Mouse (Mus musculus) stomach, embryonic 14.5 days (tissue): ENCODE data around the gene Zbp1. TPM values are rescaled to one million over a fixed set of nuclear protein-coding genes. Genes with fewer than 3 reads are reported as not detected.

Experiments
- ATAC-seq: fragments of 200-750 bp; cut with Nextera tagmentation; 2 replicates; pipeline ENCODE4 v1.8.0; 2017; ENCODE audit warnings: low read depth, moderate TSS enrichment; ENCODE audit not compliant: insufficient number of reproducible peaks, insufficient read depth, low FRiP score
- H3K27ac ChIP-seq: fragments of 300-500 bp; sonication (generic); 2 replicates; pipeline ENCODE4 v1.5.1; 2014; ENCODE audit warnings: mild to moderate bottlenecking, low read length, moderate library complexity, mixed read lengths
- H3K27me3 ChIP-seq: fragments of 300-500 bp; sonication (generic); 2 replicates; pipeline ENCODE4 v1.6.1; 2014; ENCODE audit warnings: low read length, control low read depth, mixed read lengths; ENCODE audit not compliant: control insufficient read depth, insufficient read depth
- H3K36me3 ChIP-seq: fragments of 300-500 bp; sonication (generic); 2 replicates; pipeline ENCODE4 v1.6.1; 2014; ENCODE audit warnings: mild to moderate bottlenecking, control low read depth, low read length, moderate library complexity, mixed read lengths; ENCODE audit not compliant: control insufficient read depth, insufficient read depth
- H3K4me1 ChIP-seq: fragments of 300-500 bp; sonication (generic); 2 replicates; pipeline ENCODE4 v1.6.1; 2014; ENCODE audit warnings: low read length, control low read depth, mixed read lengths; ENCODE audit not compliant: control insufficient read depth, insufficient read depth
- H3K4me2 ChIP-seq: fragments of 300-500 bp; sonication (generic); replicated peaks from 2 replicates; pipeline ENCODE4 v1.6.1; 2014; ENCODE audit warnings: low read depth, low read length, control low read depth
- H3K4me3 ChIP-seq: fragments of 300-500 bp; sonication (generic); 2 replicates; pipeline ENCODE4 v1.5.1; 2014; ENCODE audit warnings: low read depth, low read length, control low read depth
- H3K9ac ChIP-seq: fragments of 300-500 bp; sonication (generic); replicated peaks from 2 replicates; pipeline ENCODE4 v1.6.1; 2014; ENCODE audit warnings: low read depth, mild to moderate bottlenecking, control low read depth, low read length, moderate library complexity, mixed read lengths
- H3K9me3 ChIP-seq: fragments of 300-500 bp; sonication (generic); 2 replicates; pipeline ENCODE4 v1.6.1; 2016; ENCODE audit warnings: low read depth, low read length, control low read depth; ENCODE audit not compliant: control insufficient read depth
- WGBS: fragments of 180-500 bp; shearing (Covaris S2); extraction: QIAGEN DNeasy Blood & Tissue Kit; methylation state at CpG from one replicate; pipeline ENCODE4 v1.1.7; 2014; 5-methylcytosine and 5-hydroxymethylcytosine counted together
- polyA plus RNA-seq: library from polyadenylated mRNA; unstranded; fragments of >200 nt; fragmentation: Nextera tagmentation; extraction: Ambion mirVana; gene quantifications from 2 replicates; pipeline ENCODE4 v1.2.1, GENCODE M21; 2014

The Zbp1 gene
- polyA plus RNA-seq, 1 experiment from 2014 or later, result 0.91 TPM

DNA sequence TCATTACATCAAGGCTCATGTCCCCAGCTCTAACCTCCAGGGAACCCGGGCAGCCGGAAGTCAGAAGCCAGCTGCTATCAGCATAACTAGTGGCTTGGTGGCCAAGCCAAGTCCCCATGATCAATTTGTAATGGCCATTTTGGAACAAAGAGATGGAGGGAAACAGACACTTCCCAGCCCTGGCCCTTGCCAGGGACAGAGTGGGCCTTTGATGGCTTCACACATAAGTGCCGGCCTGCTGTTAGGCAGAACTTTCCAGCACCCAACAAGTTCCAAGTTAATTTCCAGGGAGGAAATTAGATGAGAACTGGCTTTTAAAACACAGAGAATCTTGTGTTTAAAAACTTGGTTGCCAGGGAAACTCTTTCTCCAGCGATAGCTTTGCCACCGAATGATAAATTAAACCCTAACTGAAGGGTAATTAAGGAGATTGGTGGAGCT is 50.3 kb downstream of the Zbp1 start:
- H3K27ac ChIP-seq, result no peak overlapping the region
- ATAC-seq, result no peak
- no peak overlapping the region for H3K4me2 ChIP-seq
- H3K4me1 ChIP-seq, result peaks cover 24% of the 10 kb centered on the region
- WGBS, result 40% methylated on average over 5 of the region's 5 CpGs
- no peaks in the 10 kb centered on the region for H3K9me3 ChIP-seq
- no peaks in the 10 kb centered on the region for H3K36me3 ChIP-seq
- no peak overlapping the region for H3K4me3 ChIP-seq
- H3K27me3 ChIP-seq, result no peaks in the 10 kb centered on the region
- H3K9ac ChIP-seq, result no peak overlapping the region

GRCm38 (mm10) chr2:173165357-173165756 is 53.4 kb downstream of the Zbp1 start:
- no peak overlapping the region for H3K4me2 ChIP-seq
- WGBS, result 83% methylated on average over 10 of the region's 10 CpGs
- no peaks in the 10 kb centered on the region for H3K27me3 ChIP-seq
- no peak overlapping the region for H3K4me3 ChIP-seq
- no peaks in the 10 kb centered on the region for H3K36me3 ChIP-seq
- H3K4me1 ChIP-seq, result no peaks in the 10 kb centered on the region
- no peak overlapping the region for H3K9ac ChIP-seq
- no peaks in the 10 kb centered on the region for H3K9me3 ChIP-seq
- ATAC-seq, result no peak
- H3K27ac ChIP-seq, result no peak overlapping the region

- no peak; the same call in 1 of the 2 replicates for ATAC-seq
- no peaks in the 10 kb centered on the region for H3K27me3 ChIP-seq
- no peaks in the 10 kb centered on the region for H3K36me3 ChIP-seq
- WGBS, result 85% methylated on average over 10 of the region's 10 CpGs
- H3K9ac ChIP-seq, result no peak overlapping the region
- H3K9me3 ChIP-seq, result no peaks in the 10 kb centered on the region
- no peak overlapping the region for H3K4me2 ChIP-seq
- H3K4me1 ChIP-seq, result no peaks in the 10 kb centered on the region
- no peak overlapping the region for H3K4me3 ChIP-seq
- H3K27ac ChIP-seq, result no peak overlapping the region
These were observed 53.8 kb downstream of the Zbp1 start for GRCm38 (mm10) chr2:173164946-173165345.

DNA sequence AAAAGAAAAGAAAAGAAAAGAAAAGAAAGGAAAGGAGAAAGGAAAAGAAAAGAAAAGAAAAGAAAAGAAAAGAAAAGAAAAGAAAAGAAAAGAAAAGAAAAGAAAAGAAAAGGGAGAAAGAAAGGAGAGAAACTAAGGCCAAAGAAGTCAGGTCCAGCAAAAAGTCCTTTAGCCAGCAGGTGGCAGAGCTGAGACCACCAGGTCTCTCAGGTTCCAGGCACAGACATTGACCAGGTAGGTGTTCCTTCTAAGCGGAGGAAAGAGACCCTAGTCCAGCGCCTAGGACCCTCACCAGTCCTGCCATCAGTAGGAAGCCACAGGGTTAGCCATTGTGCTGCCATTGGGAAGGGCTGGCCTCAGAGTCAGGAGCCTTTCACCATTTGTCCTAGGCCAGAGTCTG is 54.4 kb downstream of the Zbp1 start:
- Histone ChIP-seq H3K9ac (no peak overlapping the region), H3K4me2 (no peak overlapping the region), H3K4me3 (no peak overlapping the region), H3K4me1 (no peaks in the 10 kb centered on the region), H3K36me3 (no peaks in the 10 kb centered on the region), H3K9me3 (no peaks in the 10 kb centered on the region), H3K27ac (no peak overlapping the region), H3K27me3 (no peaks in the 10 kb centered on the region)
- WGBS, result 49% methylated on average over 2 of the region's 2 CpGs
- no peak for ATAC-seq

DNA sequence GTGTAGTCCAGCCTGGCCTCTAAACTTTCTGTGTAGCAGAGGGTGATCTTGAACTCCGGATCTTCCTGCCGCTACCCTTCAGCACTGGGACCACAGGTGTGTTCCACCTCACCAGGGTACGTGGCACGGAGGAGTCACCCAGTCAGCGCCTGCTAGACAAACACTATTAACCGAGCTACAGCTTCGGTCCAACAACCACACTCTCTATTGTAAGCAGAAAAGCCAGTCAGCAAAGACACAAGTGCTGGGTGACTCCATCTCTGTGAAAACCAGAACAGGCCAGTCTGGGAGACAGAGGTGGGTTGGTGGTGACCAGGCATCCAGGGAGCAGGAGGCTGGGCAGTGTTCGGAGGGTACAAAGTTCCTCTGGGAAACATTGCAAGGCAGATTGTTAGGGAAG is 55.3 kb downstream of the Zbp1 start:
- no peak overlapping the region for H3K4me2 ChIP-seq
- H3K36me3 ChIP-seq, result no peaks in the 10 kb centered on the region
- no peak overlapping the region for H3K4me3 ChIP-seq
- no peak overlapping the region for H3K9ac ChIP-seq
- no peaks in the 10 kb centered on the region for H3K4me1 ChIP-seq
- no peak for ATAC-seq
- H3K9me3 ChIP-seq, result no peaks in the 10 kb centered on the region
- H3K27me3 ChIP-seq, result no peaks in the 10 kb centered on the region
- WGBS, result 77% methylated on average over 8 of the region's 8 CpGs
- no peak overlapping the region for H3K27ac ChIP-seq

GRCm38 (mm10) chr2:173159354-173160311 is 59.1 kb downstream of the Zbp1 start:
- Histone ChIP-seq H3K9me3 (no peaks in the 10 kb centered on the region), H3K36me3 (no peaks in the 10 kb centered on the region), H3K27me3 (no peaks in the 10 kb centered on the region), H3K4me3 (no peak overlapping the region), H3K27ac (peak overlapping the region; percentile 53; the same call in 1 of the 2 replicates), H3K9ac (no peak overlapping the region), H3K4me1 (no peaks in the 10 kb centered on the region), H3K4me2 (no peak overlapping the region)
- WGBS, result 36% methylated on average over 24 of the region's 24 CpGs
- ATAC-seq, result peak; percentile 72; the same call in 1 of the 2 replicates

- no peak overlapping the region for H3K4me3 ChIP-seq
- H3K9ac ChIP-seq, result no peak overlapping the region
- no peaks in the 10 kb centered on the region for H3K9me3 ChIP-seq
- H3K27me3 ChIP-seq, result no peaks in the 10 kb centered on the region
- H3K4me2 ChIP-seq, result no peak overlapping the region
- ATAC-seq, result no peak
- H3K4me1 ChIP-seq, result no peaks in the 10 kb centered on the region
- H3K27ac ChIP-seq, result no peak overlapping the region
- WGBS, result 89% methylated on average over 19 of the region's 19 CpGs
- no peaks in the 10 kb centered on the region for H3K36me3 ChIP-seq
These were observed 60.2 kb downstream of the Zbp1 start for GRCm38 (mm10) chr2:173158390-173159055.

- no peaks in the 10 kb centered on the region for H3K9me3 ChIP-seq
- ATAC-seq, result no peak
- H3K36me3 ChIP-seq, result no peaks in the 10 kb centered on the region
- no peaks in the 10 kb centered on the region for H3K27me3 ChIP-seq
- WGBS, result 94% methylated on average over 4 of the region's 4 CpGs
- no peak overlapping the region for H3K27ac ChIP-seq
- peaks cover 4% of the 10 kb centered on the region; the same call in 1 of the 2 replicates for H3K4me1 ChIP-seq
- H3K9ac ChIP-seq, result no peak overlapping the region
- no peak overlapping the region for H3K4me2 ChIP-seq
- H3K4me3 ChIP-seq, result no peak overlapping the region
These were observed 60.9 kb downstream of the Zbp1 start for GRCm38 (mm10) chr2:173157871-173158270.
